Mouse (Mus musculus) heart, postnatal 0 days (tissue): ENCODE measurements around the gene Prss57. TPM values are rescaled to one million over a fixed set of nuclear protein-coding genes. Genes with fewer than 3 reads are reported as not detected.

Experiments
- ATAC-seq: fragments of 200-750 bp; cut with Nextera tagmentation; 2 replicates; pipeline ENCODE4 v1.8.0; 2017; ENCODE audit warnings: low read depth, moderate number of reproducible peaks, moderate library complexity; ENCODE audit not compliant: insufficient read depth
- DNase-seq: peaks from one replicate; pipeline ENCODE4 v3.0.0-alpha.2; 2016; ENCODE audit warnings: low spot score
- H3K27ac ChIP-seq: fragments of 300-500 bp; sonication (generic); 2 replicates; pipeline ENCODE4 v1.5.1; 2014; ENCODE audit warnings: low read depth, mild to moderate bottlenecking
- H3K27me3 ChIP-seq: fragments of 300-500 bp; sonication (generic); 2 replicates; pipeline ENCODE4 v1.6.1; 2014; ENCODE audit warnings: low read length, mixed read lengths; ENCODE audit not compliant: control insufficient read depth, insufficient read depth
- H3K36me3 ChIP-seq: fragments of 300-500 bp; sonication (generic); replicated peaks from 2 replicates; pipeline ENCODE4 v1.6.1; 2014; ENCODE audit warnings: low read length, mixed read lengths; ENCODE audit not compliant: control insufficient read depth, insufficient read depth
- H3K4me1 ChIP-seq: fragments of 300-500 bp; sonication (generic); 2 replicates; pipeline ENCODE4 v1.6.1; 2014; ENCODE audit warnings: antibody characterized with exemption; ENCODE audit not compliant: control insufficient read depth, insufficient read depth
- H3K4me2 ChIP-seq: fragments of 300-500 bp; sonication (generic); 2 replicates; pipeline ENCODE4 v1.6.1; 2014; ENCODE audit warnings: low read depth, mild to moderate bottlenecking, low read length, moderate library complexity
- H3K4me3 ChIP-seq: fragments of 300-500 bp; sonication (generic); 2 replicates; pipeline ENCODE4 v1.5.1; 2014; ENCODE audit warnings: low read depth, low read length
- H3K9ac ChIP-seq: fragments of 300-500 bp; sonication (generic); replicated peaks from 2 replicates; pipeline ENCODE4 v1.6.1; 2014; ENCODE audit warnings: low read depth, low read length, mixed read lengths
- H3K9me3 ChIP-seq: fragments of 300-500 bp; sonication (generic); replicated peaks from 2 replicates; pipeline ENCODE4 v1.6.1; 2016; ENCODE audit warnings: low read length; ENCODE audit not compliant: control insufficient read depth
- CTCF ChIP-seq: IDR thresholded peaks from 2 replicates; pipeline ENCODE4 v1.5.1; 2016; ENCODE audit warnings: antibody characterized with exemption, control low read depth, low read depth
- EP300 ChIP-seq: IDR thresholded peaks from 2 replicates; pipeline ENCODE4 v1.6.1; 2016; ENCODE audit warnings: antibody characterized with exemption, low read depth
- WGBS: fragments of 180-500 bp; shearing (Covaris S2); extraction: QIAGEN DNeasy Blood & Tissue Kit; methylation state at CpG from one replicate; pipeline ENCODE4 v1.1.7; 2014; 5-methylcytosine and 5-hydroxymethylcytosine counted together
- polyA plus RNA-seq: library from polyadenylated mRNA; unstranded; fragments of >200 nt; fragmentation: Nextera tagmentation; extraction: Ambion mirVana; gene quantifications from 2 replicates; pipeline ENCODE4 v1.2.1, GENCODE M21; 2015
- total RNA-seq: library from RNA; depleted of rRNA; stranded (reverse); fragments of >200 nt; gene quantifications from 2 replicates; pipeline ENCODE4 v1.2.3, GENCODE M21; 2014; ENCODE audit warnings: low replicate concordance

Prss57 gene
- total and polyA plus RNA-seq, 2 experiments from 2014 or later, result 1.3 TPM; not detected in 1

- H3K4me3 ChIP-seq, result peak overlapping the region; percentile 39
- no peaks in the 10 kb centered on the region for H3K36me3 ChIP-seq
- ATAC-seq (peak; percentile 85), DNase-seq (peak; percentile 92)
- H3K9ac ChIP-seq, result no peak overlapping the region
- H3K27me3 ChIP-seq, result peaks cover 13% of the 10 kb centered on the region
- H3K9me3 ChIP-seq, result no peaks in the 10 kb centered on the region; the same call in 1 of the 2 replicates
- TF ChIP-seq EP300 (no peak), CTCF (peak; percentile 80)
- H3K4me2 ChIP-seq, result peak overlapping the region; percentile 67
- 2% methylated on average over 55 of the region's 55 CpGs for WGBS
- H3K27ac ChIP-seq, result no peak overlapping the region
- H3K4me1 ChIP-seq, result peaks cover 7% of the 10 kb centered on the region
Observed at GRCm38 (mm10) chr10:79779784-79780663, 10.7 kb downstream of the Prss57 start.

GRCm38 (mm10) chr10:79779193-79779592 lies 11.6 kb downstream of the Prss57 start:
- Histone ChIP-seq H3K4me3 (no peak overlapping the region), H3K4me2 (no peak overlapping the region), H3K27me3 (peaks cover 13% of the 10 kb centered on the region), H3K27ac (no peak overlapping the region), H3K4me1 (peaks cover 7% of the 10 kb centered on the region), H3K9me3 (no peaks in the 10 kb centered on the region; the same call in 1 of the 2 replicates), H3K36me3 (no peaks in the 10 kb centered on the region), H3K9ac (no peak overlapping the region)
- WGBS, result 17% methylated on average over 2 of the region's 2 CpGs
- DNase-seq (no peak), ATAC-seq (no peak)
- TF ChIP-seq CTCF (no peak), EP300 (no peak)

GRCm38 (mm10) chr10:79778006-79778405 lies 12.8 kb downstream of the Prss57 start:
- peak; percentile 68 for ATAC-seq
- no peak overlapping the region for H3K9ac ChIP-seq
- 2% methylated on average over 15 of the region's 15 CpGs for WGBS

GRCm38 (mm10) chr10:79777103-79777531 lies 13.6 kb downstream of the Prss57 start, which contains the start of gene Fstl3:
Fstl3 (plus strand) TSS chr10:79777272.
- Histone ChIP-seq H3K36me3 (no peaks in the 10 kb centered on the region), H3K4me2 (peak within 1 kb of the TSS; percentile 55), H3K4me3 (peak within 1 kb of the TSS; percentile 33), H3K9me3 (peaks cover 4% of the 10 kb centered on the region), H3K9ac (peak within 1 kb of the TSS; percentile 6; the same call in 1 of the 2 replicates), H3K4me1 (peaks cover 7% of the 10 kb centered on the region), H3K27me3 (peaks cover 13% of the 10 kb centered on the region), H3K27ac (peak within 1 kb of the TSS; percentile 32; the same call in 1 of the 2 replicates)
- ATAC-seq (no peak), DNase-seq (no peak)
- 2% methylated on average over 37 of the region's 39 CpGs for WGBS
- TF ChIP-seq CTCF (no peak), EP300 (no peak)

More at GRCm38 (mm10) chr10:79778006-79778405, 12.8 kb downstream of the Prss57 start:
- Histone ChIP-seq H3K4me3 (peak overlapping the region; percentile 33), H3K36me3 (no peaks in the 10 kb centered on the region), H3K4me1 (peaks cover 7% of the 10 kb centered on the region), H3K27ac (peak overlapping the region; percentile 32; the same call in 1 of the 2 replicates), H3K27me3 (peaks cover 13% of the 10 kb centered on the region), H3K9me3 (no peaks in the 10 kb centered on the region; the same call in 1 of the 2 replicates), H3K4me2 (peak overlapping the region; percentile 55; the same call in 1 of the 2 replicates)
- no peak for TF ChIP-seq EP300
- TF ChIP-seq CTCF, result no peak
- DNase-seq, result peak; percentile 69

GRCm38 (mm10) chr10:79774486-79775279 lies 16.1 kb downstream of the Prss57 start:
- no peak overlapping the region for H3K9ac ChIP-seq
- H3K4me3 ChIP-seq, result no peak overlapping the region
- WGBS, result 55% methylated on average over 5 of the region's 5 CpGs
- peaks cover 4% of the 10 kb centered on the region for H3K9me3 ChIP-seq
- H3K4me2 ChIP-seq, result no peak overlapping the region
- TF ChIP-seq CTCF, result no peak; the same call in 1 of the 2 replicates
- TF ChIP-seq EP300, result no peak
- DNase-seq, result no peak
- H3K36me3 ChIP-seq, result no peaks in the 10 kb centered on the region
- H3K27me3 ChIP-seq, result 0 out of 2 replicates have a peak, but pooled peaks cover 6% of the 10 kb centered on the region
- no peak for ATAC-seq
- no peak overlapping the region for H3K27ac ChIP-seq
- peaks cover 3% of the 10 kb centered on the region for H3K4me1 ChIP-seq
